Mouse (Mus musculus) testis, adult 2 months (tissue): Measurements from ENCODE around the gene Olfr322. TPM values are rescaled to one million over a fixed set of nuclear protein-coding genes. Genes with fewer than 3 reads are reported as not detected.

Source experiments
- H3K27ac ChIP-seq: fragments of 200-500 bp; 2 replicates; pipeline ENCODE4 v1.5.1; 2012; ENCODE audit warnings: low read depth, low read length; ENCODE audit not compliant: control insufficient read depth, insufficient read depth
- H3K27me3 ChIP-seq: fragments of 200-500 bp; 2 replicates; pipeline ENCODE4 v1.6.1; 2012; ENCODE audit warnings: mild to moderate bottlenecking, low read length, moderate library complexity; ENCODE audit not compliant: control insufficient read depth, insufficient read depth
- H3K36me3 ChIP-seq: fragments of 200-500 bp; 2 replicates; pipeline ENCODE4 v1.6.1; 2012; ENCODE audit warnings: mild to moderate bottlenecking, low read length; ENCODE audit not compliant: control insufficient read depth, insufficient read depth
- H3K4me1 ChIP-seq: fragments of 200-500 bp; 2 replicates; pipeline ENCODE4 v1.6.1; 2012; ENCODE audit warnings: low read length; ENCODE audit not compliant: control insufficient read depth, insufficient read depth
- H3K4me3 ChIP-seq: fragments of 200-500 bp; 2 replicates; pipeline ENCODE4 v1.5.1; 2012; ENCODE audit warnings: low read depth, mild to moderate bottlenecking, low read length, moderate library complexity, mixed read lengths; ENCODE audit not compliant: control insufficient read depth
- CTCF ChIP-seq: fragments of 200-500 bp; IDR thresholded peaks from 2 replicates; pipeline ENCODE4 v1.5.1; 2012; ENCODE audit warnings: low read depth, mild to moderate bottlenecking, inconsistent platforms, low read length, moderate library complexity; ENCODE audit not compliant: control insufficient read depth, insufficient read depth, insufficient replicate concordance
- POLR2A ChIP-seq: fragments of 200-500 bp; IDR thresholded peaks from 2 replicates; pipeline ENCODE4 v1.6.1; 2012; ENCODE audit warnings: low read depth, mild to moderate bottlenecking, inconsistent platforms, low read length, moderate library complexity; ENCODE audit not compliant: control insufficient read depth
- polyA plus RNA-seq: library from polyadenylated mRNA; depleted of rRNA; stranded (reverse); fragments of >200 nt; gene quantifications from 2 replicates; pipeline ENCODE4 v1.2.3, GENCODE M21; 2012; rRNA removed

The Olfr322 gene
- polyA plus RNA-seq, result not detected in 2 replicates

- H3K4me3 ChIP-seq, result no peak within 1 kb of the TSS
- TF ChIP-seq CTCF (no peak), POLR2A (no peak)
- no peak within 1 kb of the TSS for H3K27ac ChIP-seq
- no peaks in the 10 kb centered on the region for H3K4me1 ChIP-seq
- H3K36me3 ChIP-seq, result no peaks in the 10 kb centered on the region
- no peaks in the 10 kb centered on the region for H3K27me3 ChIP-seq
These were observed at the start of gene Olfr322 for GRCm38 (mm10) chr11:58658596-58658995. Olfr322 (plus strand) TSS chr11:58658782.

- H3K36me3 ChIP-seq, result no peaks in the 10 kb centered on the region
- H3K27me3 ChIP-seq, result no peaks in the 10 kb centered on the region
- no peak for TF ChIP-seq CTCF
- TF ChIP-seq POLR2A, result no peak
- H3K4me3 ChIP-seq, result no peak overlapping the region
- H3K27ac ChIP-seq, result no peak overlapping the region
- no peaks in the 10 kb centered on the region for H3K4me1 ChIP-seq
These were observed 45.2 kb upstream of the Olfr322 start for GRCm38 (mm10) chr11:58613359-58613758.

- H3K36me3 ChIP-seq, result no peaks in the 10 kb centered on the region
- no peaks in the 10 kb centered on the region for H3K4me1 ChIP-seq
- H3K27me3 ChIP-seq, result no peaks in the 10 kb centered on the region
- H3K4me3 ChIP-seq, result no peak overlapping the region
- no peak overlapping the region for H3K27ac ChIP-seq
- TF ChIP-seq CTCF (no peak), POLR2A (no peak)
These were observed 44.1 kb upstream of the Olfr322 start for GRCm38 (mm10) chr11:58614526-58614925.

DNA sequence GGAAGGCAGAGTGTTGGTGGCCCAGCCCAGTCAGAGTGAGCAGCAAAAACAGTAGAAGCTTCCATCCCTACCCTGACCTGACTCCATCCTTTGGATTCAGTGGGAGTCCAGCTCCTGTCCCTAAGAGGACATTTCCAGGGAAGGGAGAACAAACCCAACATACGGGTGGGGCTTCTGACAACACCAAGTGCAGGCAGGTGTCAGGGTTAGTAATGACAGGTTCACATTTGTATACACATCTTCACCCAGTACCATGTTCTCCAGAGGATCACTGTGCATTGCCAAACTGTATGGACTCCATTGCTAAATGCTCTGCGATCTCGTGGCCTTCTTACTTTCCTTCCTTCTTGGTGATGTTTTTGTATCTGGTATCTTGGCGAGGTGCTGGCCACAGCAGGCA lies 42.6 kb upstream of the Olfr322 start, which contains the start of gene 2210407C18Rik:
Gene 2210407C18Rik, minus strand, starts transcription at position 101 of the 400 bp plus-strand sequence.
- H3K4me3 ChIP-seq, result no peak within 1 kb of the TSS
- TF ChIP-seq CTCF (no peak), POLR2A (no peak)
- no peak within 1 kb of the TSS for H3K27ac ChIP-seq
- H3K27me3 ChIP-seq, result no peaks in the 10 kb centered on the region
- no peaks in the 10 kb centered on the region for H3K4me1 ChIP-seq
- H3K36me3 ChIP-seq, result no peaks in the 10 kb centered on the region

DNA sequence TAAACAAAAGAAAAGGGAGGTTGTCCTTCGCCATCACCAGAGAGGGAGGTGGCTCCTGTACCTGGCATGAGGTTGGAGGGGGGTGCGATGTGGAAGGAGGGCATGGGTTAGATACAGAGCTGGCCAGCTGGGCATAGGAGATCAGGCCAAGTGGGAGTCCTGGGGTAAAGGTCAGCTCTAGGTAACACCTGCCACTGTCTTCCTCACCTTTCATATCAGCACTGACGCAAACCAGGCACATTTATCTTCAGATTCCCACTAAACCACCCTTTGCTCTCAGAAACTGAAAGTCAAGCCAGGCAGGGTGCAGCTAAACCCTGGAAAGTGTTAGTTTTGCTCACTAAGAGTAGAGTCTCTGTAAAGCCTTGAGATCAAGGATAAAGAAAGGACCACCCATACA lies 40.2 kb upstream of the Olfr322 start:
- TF ChIP-seq CTCF (no peak), POLR2A (no peak)
- H3K36me3 ChIP-seq, result no peaks in the 10 kb centered on the region
- no peak overlapping the region for H3K4me3 ChIP-seq
- no peaks in the 10 kb centered on the region for H3K4me1 ChIP-seq
- no peaks in the 10 kb centered on the region for H3K27me3 ChIP-seq
- no peak overlapping the region for H3K27ac ChIP-seq

DNA sequence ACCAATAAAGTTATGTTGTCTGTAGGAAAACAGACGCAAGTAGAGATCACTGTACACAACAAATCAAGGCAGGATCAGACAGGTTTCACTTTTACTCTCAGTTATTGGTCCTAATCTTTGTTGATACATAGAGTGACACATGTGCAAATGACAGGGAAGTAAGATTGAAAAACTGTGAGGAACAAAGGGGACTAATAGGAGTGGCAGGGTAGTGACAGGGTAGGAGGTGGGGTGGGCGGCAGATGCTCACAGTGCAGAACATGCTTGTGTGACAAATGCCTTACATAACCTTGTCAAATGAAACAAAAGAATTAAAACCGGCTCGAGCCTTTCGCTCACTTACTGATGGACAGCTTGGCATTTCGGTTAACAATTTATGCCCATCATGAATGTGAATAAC lies 39.8 kb upstream of the Olfr322 start:
- Histone ChIP-seq H3K36me3 (no peaks in the 10 kb centered on the region), H3K27ac (no peak overlapping the region)
- no peak for TF ChIP-seq POLR2A
- TF ChIP-seq CTCF, result no peak

DNA sequence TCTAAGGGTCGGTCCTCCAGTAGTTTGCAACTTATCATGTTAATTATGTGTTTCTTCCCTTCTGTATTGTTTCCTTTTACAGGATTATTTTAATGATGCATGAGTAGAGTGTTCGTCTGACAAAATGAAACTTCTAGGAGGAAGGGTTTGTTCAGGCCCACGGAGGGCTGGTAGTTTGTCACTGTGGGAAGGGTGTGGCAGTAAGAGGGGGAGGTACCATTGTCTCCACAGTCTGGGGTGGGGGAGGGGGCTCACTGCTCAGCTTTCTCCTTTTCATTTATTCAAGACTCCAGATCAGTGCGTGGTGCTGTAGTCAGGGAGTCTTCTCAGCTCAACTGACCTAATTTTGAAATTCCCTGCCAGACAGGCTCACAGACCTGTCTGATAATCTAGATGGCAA lies 32.4 kb upstream of the Olfr322 start:
- H3K4me1 ChIP-seq, result peaks cover 4% of the 10 kb centered on the region
- no peak for TF ChIP-seq POLR2A
- no peak for TF ChIP-seq CTCF
- no peaks in the 10 kb centered on the region for H3K27me3 ChIP-seq
- H3K4me3 ChIP-seq, result no peak overlapping the region
- H3K36me3 ChIP-seq, result no peaks in the 10 kb centered on the region
- H3K27ac ChIP-seq, result no peak overlapping the region

More for the DNA sequence above, 39.8 kb upstream of the Olfr322 start:
- no peaks in the 10 kb centered on the region for H3K27me3 ChIP-seq
- no peaks in the 10 kb centered on the region for H3K4me1 ChIP-seq
- H3K4me3 ChIP-seq, result no peak overlapping the region

DNA sequence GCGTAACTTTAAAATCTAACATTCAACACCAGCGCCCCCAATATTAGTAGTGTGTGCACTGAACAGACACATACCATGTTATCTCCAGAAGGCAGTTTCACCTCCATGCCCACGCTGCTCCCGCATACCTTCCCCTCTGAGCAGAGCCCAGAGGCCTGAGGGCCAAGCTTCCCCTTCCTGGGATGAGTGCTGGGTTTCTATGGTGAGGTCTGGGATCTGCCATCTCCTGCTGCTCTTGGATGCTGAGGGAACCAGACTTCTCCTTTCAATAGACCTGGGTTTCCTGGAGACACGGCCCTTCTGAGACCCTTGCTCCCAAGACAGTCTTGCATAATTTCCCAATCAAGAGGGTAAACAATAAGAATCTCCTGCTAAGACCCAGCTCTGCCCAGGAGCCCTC lies 28.2 kb upstream of the Olfr322 start, which contains the start of gene Olfr323:
Gene Olfr323, minus strand, starts transcription at position 101 of the 400 bp plus-strand sequence.
- Histone ChIP-seq H3K27me3 (no peaks in the 10 kb centered on the region), H3K4me1 (peaks cover 4% of the 10 kb centered on the region), H3K36me3 (no peaks in the 10 kb centered on the region), H3K27ac (no peak within 1 kb of the TSS), H3K4me3 (no peak within 1 kb of the TSS)
- no peak for TF ChIP-seq POLR2A
